Mouse (Mus musculus) liver, embryonic 16.5 days (tissue): ENCODE measurements at regions not wholly inside any gene's neighbourhood (a gene's known extent, or its start where the extent isn't known, plus 50 kb on each side); places are given as distances from the start of the nearest gene placed in this dataset.

ENCODE experiments used
- ATAC-seq: fragments of 200-750 bp; cut with Nextera tagmentation; 2 replicates; pipeline ENCODE4 v1.8.0; 2017; ENCODE audit warnings: low read depth, mild to moderate bottlenecking, moderate number of reproducible peaks, moderate library complexity
- H3K27ac ChIP-seq: fragments of 300-500 bp; sonication (generic); 2 replicates; pipeline ENCODE4 v1.5.1; 2014; ENCODE audit warnings: mild to moderate bottlenecking, low read length
- H3K27me3 ChIP-seq: fragments of 300-500 bp; sonication (generic); 2 replicates; pipeline ENCODE4 v1.6.1; 2014; ENCODE audit warnings: low read depth, low read length, mixed read lengths; ENCODE audit not compliant: control insufficient read depth, insufficient read depth
- H3K36me3 ChIP-seq: fragments of 300-500 bp; sonication (generic); 2 replicates; pipeline ENCODE4 v1.6.1; 2014; ENCODE audit warnings: mild to moderate bottlenecking; ENCODE audit not compliant: control insufficient read depth, insufficient read depth
- H3K4me1 ChIP-seq: fragments of 300-500 bp; sonication (generic); 2 replicates; pipeline ENCODE4 v1.6.1; 2014; ENCODE audit warnings: low read depth, low read length, mixed read lengths; ENCODE audit not compliant: control insufficient read depth
- H3K4me2 ChIP-seq: fragments of 300-500 bp; sonication (generic); 2 replicates; pipeline ENCODE4 v1.6.1; 2014; ENCODE audit warnings: low read depth, low read length, mixed read lengths
- H3K4me3 ChIP-seq: fragments of 300-500 bp; sonication (generic); 2 replicates; pipeline ENCODE4 v1.5.1; 2014; ENCODE audit warnings: low read depth, mild to moderate bottlenecking, low read length
- H3K9ac ChIP-seq: fragments of 300-500 bp; sonication (generic); 2 replicates; pipeline ENCODE4 v1.6.1; 2014; ENCODE audit warnings: low read depth, low read length
- H3K9me3 ChIP-seq: fragments of 300-500 bp; sonication (generic); replicated peaks from 2 replicates; pipeline ENCODE4 v1.6.1; 2016; ENCODE audit warnings: low read length; ENCODE audit not compliant: control insufficient read depth
- WGBS: fragments of 180-500 bp; shearing (Covaris S2); extraction: QIAGEN DNeasy Blood & Tissue Kit; methylation state at CpG from one replicate; pipeline ENCODE4 v1.1.7; 2014; ENCODE audit not compliant: insufficient replicate concordance; 5-methylcytosine and 5-hydroxymethylcytosine counted together

GRCm38 (mm10) chr19:32959844-32960195, 202.5 kb downstream of the Pten start:
- Histone ChIP-seq H3K4me2 (peak overlapping the region; percentile 52), H3K4me1 (no peaks in the 10 kb centered on the region; the same call in 1 of the 2 replicates), H3K27me3 (no peaks in the 10 kb centered on the region), H3K4me3 (peak overlapping the region; percentile 36), H3K27ac (peak overlapping the region; percentile 44; the same call in 1 of the 2 replicates), H3K9me3 (no peaks in the 10 kb centered on the region), H3K9ac (no peak overlapping the region), H3K36me3 (no peaks in the 10 kb centered on the region)
- peak; percentile 73 for ATAC-seq
- WGBS, result 35% methylated on average over 5 of the region's 5 CpGs

DNA sequence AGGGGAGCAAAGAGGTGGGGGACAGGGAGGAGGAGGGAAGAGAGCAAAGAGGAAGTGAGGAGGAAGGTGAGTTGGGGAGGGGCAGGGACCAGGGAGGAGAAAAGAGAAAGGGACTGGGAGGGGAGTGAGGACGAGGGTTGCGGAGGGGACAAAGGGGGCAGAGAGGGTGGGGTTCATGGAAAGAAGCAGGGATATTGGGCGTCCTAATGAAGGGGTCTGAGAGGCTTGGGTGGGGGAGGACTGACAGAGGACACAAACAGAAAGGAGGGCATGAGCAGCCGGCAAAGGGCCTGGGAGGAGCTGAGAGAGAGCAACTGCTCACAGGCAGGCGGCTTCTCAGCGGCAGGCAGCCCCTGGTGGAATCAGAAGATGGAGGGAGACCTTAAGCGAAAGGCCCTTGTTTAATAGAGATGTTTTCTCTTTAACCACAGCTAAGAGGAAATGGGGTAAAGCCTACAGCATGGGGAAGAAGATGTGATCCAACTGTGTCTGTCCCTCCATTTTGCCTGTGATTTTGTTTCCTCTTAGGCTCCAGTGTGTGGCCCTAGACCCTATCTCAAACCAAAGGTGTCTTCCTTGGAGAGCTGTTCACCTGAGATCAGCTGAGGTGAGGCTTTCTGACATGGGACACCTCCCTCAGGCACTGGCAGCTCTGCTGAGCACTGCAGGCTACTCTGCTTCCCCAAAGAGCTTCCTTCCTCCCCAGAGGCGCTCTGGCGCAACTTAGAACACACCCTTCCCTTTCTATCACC, 203.1 kb downstream of the Pten start:
- Histone ChIP-seq H3K4me2 (peak overlapping the region; percentile 52), H3K4me3 (peak overlapping the region; percentile 36), H3K9ac (no peak overlapping the region), H3K36me3 (no peaks in the 10 kb centered on the region), H3K9me3 (no peaks in the 10 kb centered on the region), H3K27ac (peak overlapping the region; percentile 48), H3K4me1 (no peaks in the 10 kb centered on the region; the same call in 1 of the 2 replicates), H3K27me3 (no peaks in the 10 kb centered on the region)
- ATAC-seq, result peak; percentile 30; the same call in 1 of the 2 replicates
- 28% methylated on average over 9 of the region's 9 CpGs for WGBS

- Histone ChIP-seq H3K9ac (no peak overlapping the region), H3K4me3 (no peak overlapping the region), H3K36me3 (no peaks in the 10 kb centered on the region), H3K4me1 (no peaks in the 10 kb centered on the region; the same call in 1 of the 2 replicates), H3K4me2 (no peak overlapping the region), H3K27ac (no peak overlapping the region), H3K27me3 (no peaks in the 10 kb centered on the region), H3K9me3 (no peaks in the 10 kb centered on the region)
- 18% methylated on average over 5 of the region's 5 CpGs for WGBS
- no peak for ATAC-seq
These were observed 204.2 kb downstream of the Pten start for GRCm38 (mm10) chr19:32961525-32961924.

GRCm38 (mm10) chr19:32963983-32964382, 206.7 kb downstream of the Pten start:
- no peak overlapping the region for H3K4me2 ChIP-seq
- H3K27me3 ChIP-seq, result no peaks in the 10 kb centered on the region
- H3K4me1 ChIP-seq, result no peaks in the 10 kb centered on the region; the same call in 1 of the 2 replicates
- no peaks in the 10 kb centered on the region for H3K36me3 ChIP-seq
- no peak overlapping the region for H3K9ac ChIP-seq
- H3K9me3 ChIP-seq, result no peaks in the 10 kb centered on the region
- ATAC-seq, result no peak
- 35% methylated on average over 1 of the region's 1 CpGs for WGBS
- no peak overlapping the region for H3K4me3 ChIP-seq
- no peak overlapping the region for H3K27ac ChIP-seq

- Histone ChIP-seq H3K4me2 (no peak overlapping the region), H3K4me3 (no peak overlapping the region), H3K9ac (no peak overlapping the region), H3K36me3 (no peaks in the 10 kb centered on the region), H3K4me1 (no peaks in the 10 kb centered on the region), H3K9me3 (no peaks in the 10 kb centered on the region), H3K27ac (no peak overlapping the region), H3K27me3 (no peaks in the 10 kb centered on the region)
- ATAC-seq, result no peak
- WGBS, result 58% methylated on average over 2 of the region's 2 CpGs
These were observed 208.2 kb downstream of the Pten start for GRCm38 (mm10) chr19:32965488-32965887.

GRCm38 (mm10) chr19:32969213-32969776, 212.0 kb downstream of the Pten start:
- no peaks in the 10 kb centered on the region for H3K9me3 ChIP-seq
- WGBS, result 63% methylated on average over 7 of the region's 7 CpGs
- no peaks in the 10 kb centered on the region for H3K27me3 ChIP-seq
- H3K36me3 ChIP-seq, result no peaks in the 10 kb centered on the region
- H3K4me2 ChIP-seq, result no peak overlapping the region
- no peak for ATAC-seq
- H3K4me3 ChIP-seq, result no peak overlapping the region
- no peak overlapping the region for H3K27ac ChIP-seq
- no peak overlapping the region for H3K9ac ChIP-seq
- no peaks in the 10 kb centered on the region for H3K4me1 ChIP-seq

DNA sequence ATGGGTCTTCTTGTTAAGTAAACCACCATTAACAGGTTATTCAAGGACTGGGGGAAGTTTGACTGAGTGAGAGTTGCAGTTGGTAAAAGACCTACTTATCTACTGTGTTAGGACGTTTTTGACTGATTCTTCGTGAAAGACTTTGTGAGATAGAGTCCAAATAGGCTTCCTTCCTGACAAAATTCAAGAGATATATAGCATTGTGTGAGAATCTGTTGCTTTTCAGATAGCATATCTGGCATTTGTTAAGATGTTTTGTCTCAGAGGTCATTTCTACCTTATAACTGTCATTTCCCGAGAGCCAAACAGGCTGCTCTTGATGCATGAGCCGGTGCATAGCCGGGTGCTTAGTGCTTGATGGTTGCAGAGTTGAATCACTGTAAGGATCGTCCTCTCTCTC, 214.8 kb downstream of the Pten start:
- H3K9ac ChIP-seq, result no peak overlapping the region
- H3K9me3 ChIP-seq, result no peaks in the 10 kb centered on the region
- WGBS, result 36% methylated on average over 6 of the region's 6 CpGs
- no peaks in the 10 kb centered on the region for H3K27me3 ChIP-seq
- no peak for ATAC-seq
- H3K4me2 ChIP-seq, result no peak overlapping the region
- no peaks in the 10 kb centered on the region for H3K4me1 ChIP-seq
- no peak overlapping the region for H3K27ac ChIP-seq
- H3K4me3 ChIP-seq, result no peak overlapping the region
- no peaks in the 10 kb centered on the region for H3K36me3 ChIP-seq

GRCm38 (mm10) chr19:32973130-32973529, 215.8 kb downstream of the Pten start:
- WGBS, result 54% methylated on average over 3 of the region's 3 CpGs
- Histone ChIP-seq H3K4me1 (no peaks in the 10 kb centered on the region), H3K4me3 (no peak overlapping the region), H3K9me3 (no peaks in the 10 kb centered on the region), H3K27me3 (no peaks in the 10 kb centered on the region), H3K9ac (no peak overlapping the region), H3K4me2 (no peak overlapping the region), H3K27ac (no peak overlapping the region), H3K36me3 (no peaks in the 10 kb centered on the region)
- no peak for ATAC-seq

- no peaks in the 10 kb centered on the region for H3K36me3 ChIP-seq
- H3K4me1 ChIP-seq, result no peaks in the 10 kb centered on the region
- no peak overlapping the region for H3K4me2 ChIP-seq
- no peaks in the 10 kb centered on the region for H3K27me3 ChIP-seq
- 63% methylated on average over 4 of the region's 4 CpGs for WGBS
- no peaks in the 10 kb centered on the region for H3K9me3 ChIP-seq
- no peak overlapping the region for H3K9ac ChIP-seq
- no peak overlapping the region for H3K4me3 ChIP-seq
- H3K27ac ChIP-seq, result no peak overlapping the region
- no peak for ATAC-seq
These were observed 217.5 kb downstream of the Pten start for GRCm38 (mm10) chr19:32974778-32975240.
